Mouse (Mus musculus): Measurements from ENCODE around the gene Itih4. TPM values are rescaled to one million over a fixed set of nuclear protein-coding genes. Genes with fewer than 3 reads are reported as not detected.

The Itih4 gene
- not detected for polyA plus RNA-seq (2017; shearing (Covaris generic))

- ATAC-seq, result no peak
Measured at GRCm38 (mm10) chr14:30886204-30886603, at the start of gene Itih4. Itih4 (plus strand) TSS chr14:30886476.

GRCm38 (mm10) chr14:30837416-30837996 lies 48.8 kb upstream of the Itih4 start:
- no peak for ATAC-seq

DNA sequence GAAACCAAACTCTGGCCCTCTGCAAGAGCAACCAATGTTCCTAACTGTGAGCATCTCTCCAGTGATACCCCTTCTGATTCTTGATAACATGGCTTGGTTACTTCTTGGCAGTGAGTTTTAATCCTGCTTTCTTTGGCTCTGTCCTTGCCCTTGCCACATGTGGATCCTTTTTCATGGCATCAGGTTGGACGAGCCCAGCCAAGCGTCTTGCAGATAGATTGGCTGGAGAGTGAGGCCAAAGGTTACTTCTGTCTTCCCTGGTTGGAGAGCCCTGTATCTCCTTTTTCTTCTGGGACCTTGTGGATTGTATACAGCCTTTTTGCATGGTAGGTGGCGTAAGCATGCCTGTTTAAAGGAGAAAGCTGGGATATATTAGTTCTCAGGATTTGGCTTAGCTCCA lies 42.6 kb upstream of the Itih4 start:
- ATAC-seq, result no peak

DNA sequence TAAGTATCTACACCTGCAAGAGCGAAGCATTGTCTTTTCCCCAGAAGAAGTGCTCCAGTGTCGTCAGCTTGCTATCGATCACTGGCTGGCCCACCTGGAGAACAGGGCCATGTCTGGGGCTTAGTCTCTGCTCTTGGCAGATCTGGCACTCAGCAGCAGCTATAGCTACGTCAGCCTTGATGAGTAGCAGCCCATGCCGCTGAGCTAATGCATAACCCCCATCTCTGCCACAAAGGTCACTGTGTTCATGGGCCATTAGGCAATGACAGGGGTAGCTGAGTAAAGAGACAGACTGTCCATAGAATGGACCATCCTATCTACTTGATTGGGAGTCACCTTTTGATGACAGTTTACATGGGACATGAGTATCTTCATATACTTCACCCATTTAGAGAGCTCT lies 35.8 kb upstream of the Itih4 start:
- no peak for ATAC-seq

DNA sequence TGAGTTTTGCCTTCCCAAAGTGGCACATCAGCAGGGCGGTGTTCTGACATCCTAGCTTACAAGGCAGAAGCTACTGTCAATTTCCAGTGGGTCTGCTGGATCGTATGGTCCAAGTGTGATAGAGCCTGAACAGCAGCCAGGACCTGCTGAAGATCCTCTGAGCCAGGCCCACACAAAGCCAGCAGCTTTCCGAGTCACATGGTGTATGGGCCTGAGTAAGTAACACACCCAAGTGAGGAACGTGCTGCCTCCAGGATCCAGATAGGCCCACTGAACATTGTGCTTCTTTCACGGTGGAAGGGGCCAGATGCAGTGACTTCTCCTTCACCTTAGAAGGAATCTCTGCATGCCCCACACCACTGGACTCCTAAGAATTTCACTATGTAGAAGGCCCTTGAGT lies 34.0 kb upstream of the Itih4 start:
- no peak for ATAC-seq

DNA sequence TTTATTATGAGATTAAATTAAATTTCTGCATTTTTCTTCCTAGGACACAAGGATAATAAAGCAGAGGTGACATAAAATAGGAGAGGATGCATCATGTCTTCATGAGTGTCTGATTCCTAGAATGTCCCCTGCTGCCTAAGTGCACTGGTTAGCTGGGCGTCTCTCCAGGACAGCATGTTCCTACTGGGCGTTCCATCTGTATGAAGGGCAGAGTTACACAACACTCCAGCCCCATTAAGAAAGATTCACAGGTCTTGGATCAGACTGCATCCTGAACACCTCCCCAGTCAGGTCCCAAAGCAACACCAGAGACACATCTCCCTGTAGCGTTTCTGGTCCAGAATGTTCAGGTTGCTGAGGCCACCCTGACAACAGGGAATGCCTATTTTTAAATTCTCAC lies 31.0 kb upstream of the Itih4 start:
- ATAC-seq, result no peak

DNA sequence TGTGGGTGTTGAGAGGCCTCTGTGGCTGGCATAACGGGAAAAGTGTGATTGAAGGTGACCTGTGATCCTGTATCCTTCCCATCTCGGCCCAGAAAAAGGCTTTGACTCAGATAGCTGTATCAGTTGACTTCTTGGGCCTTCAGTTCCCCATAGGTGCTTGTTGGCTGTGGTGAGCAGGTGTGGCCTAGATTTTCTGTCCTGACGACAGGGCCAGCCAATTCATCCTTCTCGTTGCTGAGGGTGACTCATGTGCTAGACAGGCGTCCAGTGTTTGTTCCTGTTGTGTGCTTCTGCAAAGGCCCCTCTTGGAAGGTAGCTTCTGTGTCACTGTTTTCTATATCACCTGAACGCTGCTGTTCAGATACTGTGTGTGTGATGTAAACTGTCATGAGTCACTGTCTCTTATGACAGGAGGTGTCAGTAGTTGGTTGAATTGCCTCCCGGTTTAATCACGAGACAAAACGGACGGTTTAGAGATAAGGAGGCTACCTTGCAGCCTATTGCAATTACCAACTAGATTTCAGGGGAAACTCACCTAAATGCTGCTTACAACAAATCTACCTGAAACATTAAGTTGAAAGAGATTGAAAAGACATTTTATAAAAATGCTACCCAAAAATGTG lies 29.3 kb upstream of the Itih4 start:
- no peak for ATAC-seq

GRCm38 (mm10) chr14:30857990-30858389 lies 28.3 kb upstream of the Itih4 start:
- no peak for ATAC-seq

- no peak for ATAC-seq
Measured at GRCm38 (mm10) chr14:30861421-30862125, 24.7 kb upstream of the Itih4 start.

- no peak for ATAC-seq
Measured at GRCm38 (mm10) chr14:30862368-30862767, 23.9 kb upstream of the Itih4 start.

GRCm38 (mm10) chr14:30865311-30865710 lies 21.0 kb upstream of the Itih4 start:
- no peak for ATAC-seq

- no peak for ATAC-seq
Measured at GRCm38 (mm10) chr14:30867042-30867441, 19.2 kb upstream of the Itih4 start.

GRCm38 (mm10) chr14:30868826-30869225 lies 17.4 kb upstream of the Itih4 start:
- ATAC-seq, result no peak

DNA sequence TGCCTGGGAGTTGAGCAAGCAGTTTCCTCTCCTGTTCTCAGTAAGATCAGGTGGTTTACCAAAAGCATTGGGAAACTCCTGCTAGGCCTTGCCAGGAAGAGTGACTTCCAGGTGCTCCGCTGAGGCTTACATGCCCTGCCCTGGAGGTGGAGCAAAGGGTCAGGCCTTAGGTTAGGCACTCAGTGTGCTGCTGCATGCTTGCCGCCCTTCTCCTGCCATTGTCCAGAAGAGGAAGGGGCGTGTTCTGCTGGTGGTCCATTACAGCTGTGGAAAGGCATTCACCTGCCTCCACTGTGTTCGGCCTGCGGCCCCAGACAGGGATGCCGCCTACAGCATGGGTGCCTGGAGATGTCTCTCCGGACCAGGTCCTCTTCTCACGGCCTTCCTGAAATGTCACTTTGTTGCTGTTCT lies 16.9 kb upstream of the Itih4 start:
- no peak for ATAC-seq

DNA sequence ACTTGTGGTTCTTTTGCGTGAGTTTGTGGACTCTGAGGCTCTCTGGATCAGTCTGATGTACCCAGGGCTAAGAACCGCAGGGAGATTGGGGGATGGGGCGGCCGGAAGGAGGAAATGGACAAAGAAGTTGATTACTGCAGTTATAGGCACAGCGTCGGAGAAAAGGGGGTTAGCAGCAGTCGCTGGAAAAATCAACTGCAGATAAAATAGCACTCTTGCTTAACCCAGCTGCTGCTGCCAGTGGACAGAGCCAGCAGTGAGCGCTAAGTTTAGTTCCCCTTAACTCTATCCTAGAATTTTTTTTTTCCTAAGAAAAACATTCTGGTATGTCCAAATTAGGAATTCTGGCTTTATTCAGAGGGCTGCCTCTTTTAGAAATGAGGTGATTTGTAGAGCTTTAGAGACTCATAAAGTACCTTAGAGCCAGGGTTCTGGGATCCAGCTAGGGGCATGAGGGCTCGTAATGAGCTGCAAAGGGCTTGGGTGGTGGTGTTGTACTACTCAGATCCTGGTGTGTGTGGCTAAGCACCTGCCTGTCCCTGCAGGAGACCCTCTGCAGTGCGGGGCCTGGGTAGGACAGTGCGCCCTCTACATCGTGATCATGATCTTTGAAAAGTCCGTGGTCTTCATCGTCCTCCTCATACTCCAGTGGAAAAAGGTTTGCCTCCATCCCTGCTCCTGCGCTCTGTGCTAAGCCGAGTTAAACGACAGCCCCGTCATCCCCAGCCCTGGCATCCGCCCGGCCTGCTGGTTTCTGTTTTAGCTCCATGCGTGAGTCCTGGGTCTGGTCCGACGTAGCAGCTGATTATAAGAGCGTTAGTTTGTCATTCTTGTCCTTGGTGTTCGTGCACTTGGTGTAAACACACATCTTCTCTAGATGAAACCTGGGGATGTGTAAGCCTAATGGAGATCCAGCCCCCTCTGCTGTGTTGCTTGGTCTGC lies 15.8 kb upstream of the Itih4 start:
- ATAC-seq, result no peak

- no peak for ATAC-seq
Measured at GRCm38 (mm10) chr14:30874095-30874700, 12.1 kb upstream of the Itih4 start.

GRCm38 (mm10) chr14:30875130-30875865 lies 11.0 kb upstream of the Itih4 start:
- no peak for ATAC-seq

GRCm38 (mm10) chr14:30875955-30876354 lies 10.3 kb upstream of the Itih4 start:
- ATAC-seq, result no peak

DNA sequence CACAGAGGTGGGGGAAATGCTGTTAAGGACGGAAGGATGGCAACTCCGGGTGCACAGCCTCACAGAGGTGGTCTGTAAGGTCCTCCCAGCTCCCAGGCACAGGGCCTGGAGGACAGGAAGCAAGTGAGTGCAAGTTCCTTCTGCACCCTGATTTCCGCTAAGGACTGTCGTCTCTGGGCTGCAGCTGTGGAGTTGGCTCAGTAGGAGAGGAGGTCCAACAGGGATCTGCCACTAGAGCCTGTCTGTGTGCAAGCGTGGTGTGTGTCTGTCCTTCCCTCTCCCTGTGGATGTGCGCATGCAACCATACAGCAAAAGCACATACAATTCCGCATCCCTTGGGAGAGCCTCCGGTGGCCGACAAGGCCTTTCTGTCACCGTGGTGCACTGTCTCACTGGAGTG lies 9.8 kb upstream of the Itih4 start:
- ATAC-seq, result no peak

DNA sequence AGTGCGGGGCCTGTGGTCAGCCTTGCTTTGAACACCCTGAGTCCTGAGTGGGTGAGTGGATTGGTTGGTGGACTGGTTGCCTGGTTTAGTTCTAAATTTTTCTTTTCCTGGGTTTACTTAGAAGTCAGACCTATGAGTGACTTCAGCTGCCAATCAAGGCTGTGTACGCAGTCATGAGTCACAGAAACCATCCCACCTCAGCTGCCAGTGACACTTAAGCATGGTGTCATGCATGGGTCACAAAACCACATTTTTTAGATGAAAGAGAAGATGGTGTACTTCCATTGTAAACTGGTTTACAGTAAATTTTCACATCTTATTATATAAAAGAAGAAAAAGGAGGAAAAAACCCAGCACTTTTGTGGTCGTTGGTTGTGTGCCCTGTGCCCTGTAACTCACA lies 8.4 kb upstream of the Itih4 start:
- ATAC-seq, result no peak

GRCm38 (mm10) chr14:30878958-30879571 lies 7.2 kb upstream of the Itih4 start, which contains the start of gene Mustn1:
Mustn1 (plus strand) TSS chr14:30879200.
- ATAC-seq, result no peak

All from activated CD4-positive, CD25-positive, alpha-beta regulatory T cell, adult 4 months (primary cell).